Mouse (Mus musculus): Measurements from ENCODE around the gene Stxbp6. TPM values are rescaled to one million over a fixed set of nuclear protein-coding genes. Genes with fewer than 3 reads are reported as not detected.

Stxbp6 gene
- total RNA-seq, 2 experiments from 2014 or later: 52.2 to 67.1 TPM

DNA sequence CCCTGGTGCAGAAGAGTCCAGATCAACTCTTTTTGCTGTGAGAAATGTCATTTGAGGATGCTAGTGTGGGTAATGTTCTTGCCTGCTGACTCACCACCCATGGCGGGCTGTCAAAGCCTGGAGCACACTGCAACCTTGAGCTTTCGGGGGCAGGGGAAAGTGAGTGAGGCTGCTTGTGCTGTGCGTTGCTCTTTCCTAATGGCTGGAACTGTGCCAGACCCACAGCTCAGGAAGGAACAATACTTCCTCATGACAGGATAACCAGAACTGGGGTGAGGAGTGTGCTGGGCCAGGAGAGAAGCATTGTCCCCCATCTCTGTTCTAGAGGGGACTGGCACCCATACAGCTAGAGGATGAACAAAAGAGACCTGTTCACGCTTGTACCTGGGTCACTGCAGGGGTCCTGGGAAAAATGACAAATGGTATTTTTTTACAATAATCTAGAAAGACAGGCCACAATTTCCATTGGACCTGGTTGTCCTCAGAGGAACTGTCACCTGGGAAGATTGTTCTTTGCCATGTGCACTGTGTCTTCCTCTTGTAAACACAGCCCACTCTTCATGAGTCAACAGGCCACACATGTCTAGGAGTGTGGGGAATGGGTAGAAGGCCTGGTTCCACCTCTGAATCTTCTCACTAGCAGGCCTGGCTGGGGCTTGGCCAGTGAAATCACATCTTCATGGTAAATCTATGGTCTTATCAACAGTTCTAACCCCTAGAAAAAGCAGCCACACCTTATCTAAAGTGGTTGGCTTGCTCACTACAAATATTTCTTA is 216.2 kb downstream of the Stxbp6 start:
- DNase-seq (ENCODE audit: low spot score in 2 of 2): peak; percentile 29 to 83
- intact Hi-C loops (cut with DNase I): loop anchor here (5.0 kb wide), 1 partner anchor 154 kb away; no protein-coding TSS in a partner anchor

DNA sequence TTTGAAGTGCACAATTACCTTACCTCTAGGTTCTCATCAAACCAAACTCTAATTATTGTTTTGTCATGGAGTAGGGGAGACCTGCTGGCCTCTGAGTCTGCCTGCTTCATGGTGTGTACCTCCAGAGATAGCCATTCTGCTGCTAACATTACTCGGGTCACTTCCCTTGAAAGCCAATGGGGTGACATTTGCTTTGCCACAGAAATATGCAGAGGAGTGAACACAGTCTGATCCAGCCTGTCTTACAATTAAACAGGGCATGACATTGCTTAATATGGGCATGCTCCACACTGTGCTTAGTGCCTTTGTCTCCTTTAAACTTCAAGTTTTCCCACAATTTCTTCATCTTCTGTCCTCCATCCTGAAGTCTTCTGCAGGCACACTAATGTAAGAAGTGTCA is 222.5 kb downstream of the Stxbp6 start:
- no peak for DNase-seq (ENCODE audit: low spot score in 2 of 2)
- intact Hi-C loops (cut with DNase I): no loop called here

DNA sequence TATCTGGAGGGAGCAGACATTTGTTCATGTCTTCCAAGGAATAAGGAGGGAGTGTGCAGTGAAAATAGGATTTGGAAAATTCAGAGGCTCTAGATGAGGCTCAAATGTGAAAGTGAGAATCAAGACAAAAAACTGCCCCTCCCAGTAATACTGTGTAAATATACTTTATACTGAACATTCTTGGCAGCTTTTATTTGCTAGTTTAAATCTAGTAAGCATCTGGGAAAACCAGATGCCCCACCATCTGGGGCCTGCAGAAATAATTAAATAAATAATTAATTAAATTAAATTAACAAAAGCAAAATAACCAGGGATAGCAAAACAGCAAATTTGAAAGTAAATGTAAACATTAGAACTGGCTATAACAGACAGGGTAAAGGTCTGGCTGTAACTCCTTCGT is 224.0 kb downstream of the Stxbp6 start:
- DNase-seq (ENCODE audit: low spot score in 2 of 2): no peak
- intact Hi-C loops (cut with DNase I): no loop called here

DNA sequence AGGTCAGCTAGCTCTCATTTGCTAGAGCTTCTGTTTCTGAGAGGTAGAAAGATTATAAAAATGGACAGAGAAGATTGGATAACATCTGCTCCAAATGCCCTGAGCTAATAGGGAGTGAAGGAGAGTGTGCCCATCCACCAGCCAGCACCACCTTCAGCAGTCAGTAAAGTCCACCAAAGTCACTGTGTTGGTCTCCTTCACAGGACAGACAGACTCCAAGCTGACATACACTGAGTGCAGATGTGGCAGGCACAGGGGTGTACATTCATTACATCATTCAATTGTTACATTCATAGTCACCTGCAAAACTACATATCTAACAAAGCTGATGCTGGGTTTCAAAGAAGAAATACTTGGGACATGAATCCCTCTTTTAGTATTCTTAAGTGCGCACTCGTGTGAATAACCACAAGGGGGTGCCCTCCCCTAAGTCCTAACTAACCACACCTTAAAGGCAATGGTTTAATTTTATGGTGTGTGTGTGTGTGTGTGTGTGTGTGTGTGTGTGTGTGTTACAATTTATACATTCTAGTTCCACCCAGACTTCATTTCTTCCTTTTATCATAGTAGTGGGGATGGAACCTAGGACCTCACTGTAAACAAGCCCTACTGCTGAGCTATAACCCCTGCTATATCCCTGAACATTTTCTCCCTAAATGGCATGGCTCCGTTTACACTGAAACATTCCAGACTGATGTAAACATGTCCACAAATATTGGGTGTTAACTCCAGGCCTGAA is 225.9 kb downstream of the Stxbp6 start:
- intact Hi-C loops (cut with DNase I): loop anchor here (2.0 to 5.0 kb wide), 3 partner anchors 224 to 539 kb away; no protein-coding TSS in a partner anchor
- peak; percentile 27 to 55 for DNase-seq (ENCODE audit: low spot score in 2 of 2)

DNA sequence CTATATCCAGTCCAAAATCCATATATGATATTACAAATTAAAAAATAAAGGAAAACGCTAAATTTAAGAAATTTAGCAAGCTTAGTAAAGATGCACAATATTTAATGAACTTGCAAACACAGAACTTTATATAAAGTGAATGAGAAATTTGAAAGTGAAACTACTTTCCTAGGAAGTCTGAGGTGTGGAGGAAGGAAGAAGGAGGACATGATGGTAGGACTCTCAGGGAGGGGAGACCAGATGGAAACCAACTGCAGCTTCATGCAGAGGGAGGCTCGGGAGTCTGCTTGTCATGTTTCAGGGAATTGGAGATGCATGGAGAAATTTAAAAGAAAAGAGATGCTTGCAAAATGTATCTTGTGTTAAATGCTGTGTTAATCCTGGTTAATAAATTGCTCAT is 233.9 kb downstream of the Stxbp6 start:
- no peak for DNase-seq (ENCODE audit: low spot score in 2 of 2)
- intact Hi-C loops (cut with DNase I): no loop called here

DNA sequence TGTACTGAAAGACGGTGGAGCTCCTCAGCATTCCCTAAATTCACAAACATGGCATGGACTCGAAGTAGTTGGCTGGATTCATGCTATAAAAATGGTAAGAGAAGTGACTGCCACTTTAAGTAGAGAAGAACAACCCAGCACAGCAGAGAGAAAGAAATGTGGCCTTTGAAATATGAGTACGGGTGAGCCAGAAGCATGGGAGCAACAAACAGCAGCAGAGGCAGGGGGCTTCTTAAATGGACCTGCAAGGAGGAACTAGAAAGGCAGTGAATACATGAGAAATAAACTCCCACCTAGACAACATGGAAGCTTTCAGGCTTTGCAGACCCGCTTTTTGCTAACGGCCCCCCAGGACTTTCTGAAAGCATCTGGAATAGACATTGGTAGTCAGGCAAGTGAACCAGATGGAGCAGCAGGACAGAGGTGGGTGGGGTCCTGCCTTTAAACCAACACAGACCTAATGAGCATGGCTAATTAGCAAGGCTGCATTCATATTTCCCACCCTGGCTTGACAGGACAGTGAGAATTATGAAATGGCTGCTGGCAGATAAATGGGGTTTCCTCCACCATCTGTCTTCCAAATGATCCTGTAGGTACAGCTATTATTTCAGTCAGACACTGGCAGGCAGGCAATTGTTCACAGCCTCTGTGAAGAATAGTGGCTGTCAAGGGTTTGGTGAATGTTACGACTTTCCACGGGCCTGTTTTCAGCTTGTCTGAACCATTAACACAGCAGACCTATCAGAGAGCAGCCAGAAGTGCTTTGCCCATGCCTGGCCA is 234.7 kb downstream of the Stxbp6 start:
- no peak for DNase-seq (ENCODE audit: low spot score in 2 of 2)
- intact Hi-C loops (cut with DNase I): no loop called here

DNA sequence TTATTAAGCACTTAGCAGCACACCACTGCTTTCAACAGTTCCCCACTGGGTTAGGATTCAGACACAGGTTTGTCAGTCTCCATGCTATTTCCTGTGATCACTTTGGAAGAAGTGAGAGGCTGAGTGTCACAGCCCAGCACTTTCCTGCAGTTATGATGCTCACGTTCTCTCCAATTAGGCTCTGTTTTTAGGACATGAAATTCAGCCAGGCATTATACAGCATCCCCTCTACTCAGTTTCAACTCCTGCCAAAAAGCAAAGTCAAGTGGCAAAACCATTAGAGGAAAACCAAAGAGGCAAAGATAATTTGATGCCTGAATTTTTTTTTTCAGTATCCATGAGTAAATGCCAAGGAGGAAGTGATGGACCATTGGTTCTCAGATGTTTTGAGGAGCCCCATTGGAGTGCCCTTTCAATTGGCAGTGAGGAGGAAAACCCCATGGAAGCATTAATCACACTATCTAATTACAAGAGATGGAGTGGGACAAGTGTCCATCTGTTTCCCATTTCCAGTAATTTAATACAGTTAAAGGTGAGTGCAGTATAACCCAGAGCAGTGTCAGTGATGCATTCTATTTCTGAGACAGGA is 238.5 kb downstream of the Stxbp6 start:
- intact Hi-C loops (cut with DNase I): no loop called here
- no peak for DNase-seq (ENCODE audit: low spot score in 2 of 2)

DNA sequence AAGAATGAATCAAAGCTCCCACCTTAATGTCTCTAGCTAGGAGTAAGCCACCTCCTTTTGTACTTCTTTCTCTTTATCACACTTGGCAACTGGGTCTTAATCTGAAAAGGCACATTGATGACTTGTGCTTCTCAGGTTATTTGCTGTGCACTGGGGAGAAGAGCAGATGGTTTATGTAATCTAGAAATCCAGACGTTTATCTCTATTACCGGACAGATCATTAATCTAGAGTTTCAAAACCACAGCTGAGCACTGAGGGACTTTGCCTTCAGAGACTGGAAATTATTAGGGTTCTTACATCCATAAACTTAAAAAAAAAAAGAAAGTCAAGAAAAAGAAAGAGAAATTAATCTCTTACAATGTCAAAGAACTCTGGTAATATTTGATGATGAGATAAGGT is 262.6 kb downstream of the Stxbp6 start:
- intact Hi-C loops (cut with DNase I): no loop called here
- DNase-seq (ENCODE audit: low spot score in 2 of 2): no peak

DNA sequence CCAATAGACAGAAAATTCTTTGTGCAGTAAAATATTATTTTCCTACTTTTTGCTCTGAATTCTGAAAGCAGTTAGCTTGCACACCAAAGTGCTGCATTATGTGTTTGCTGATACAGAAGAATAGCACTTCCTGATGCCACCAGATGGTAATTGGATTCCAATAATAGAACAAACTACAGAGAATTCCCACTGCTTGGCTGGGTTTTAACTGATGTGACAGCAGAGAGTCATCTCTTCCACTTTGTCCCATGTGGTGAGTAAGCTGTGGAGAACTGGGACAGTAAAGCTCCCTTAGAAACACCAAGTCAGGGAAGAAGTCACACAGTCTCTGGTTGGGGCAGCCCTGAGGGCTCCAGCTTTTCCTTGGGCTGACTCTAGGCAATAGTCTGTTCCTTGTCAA is 270.3 kb downstream of the Stxbp6 start:
- intact Hi-C loops (cut with DNase I): no loop called here
- peak; percentile 12 to 64 for DNase-seq (ENCODE audit: low spot score in 2 of 2)
